Mouse (Mus musculus) testis, adult 2 months (tissue): ENCODE measurements around the gene Kifc1. TPM values are rescaled to one million over a fixed set of nuclear protein-coding genes. Genes with fewer than 3 reads are reported as not detected.

Experiments
- H3K27ac ChIP-seq: fragments of 200-500 bp; 2 replicates; pipeline ENCODE4 v1.5.1; 2012; ENCODE audit warnings: low read depth, low read length; ENCODE audit not compliant: control insufficient read depth, insufficient read depth
- H3K27me3 ChIP-seq: fragments of 200-500 bp; 2 replicates; pipeline ENCODE4 v1.6.1; 2012; ENCODE audit warnings: mild to moderate bottlenecking, low read length, moderate library complexity; ENCODE audit not compliant: control insufficient read depth, insufficient read depth
- H3K36me3 ChIP-seq: fragments of 200-500 bp; 2 replicates; pipeline ENCODE4 v1.6.1; 2012; ENCODE audit warnings: mild to moderate bottlenecking, low read length; ENCODE audit not compliant: control insufficient read depth, insufficient read depth
- H3K4me1 ChIP-seq: fragments of 200-500 bp; 2 replicates; pipeline ENCODE4 v1.6.1; 2012; ENCODE audit warnings: low read length; ENCODE audit not compliant: control insufficient read depth, insufficient read depth
- H3K4me3 ChIP-seq: fragments of 200-500 bp; 2 replicates; pipeline ENCODE4 v1.5.1; 2012; ENCODE audit warnings: low read depth, mild to moderate bottlenecking, low read length, moderate library complexity, mixed read lengths; ENCODE audit not compliant: control insufficient read depth
- CTCF ChIP-seq: fragments of 200-500 bp; IDR thresholded peaks from 2 replicates; pipeline ENCODE4 v1.5.1; 2012; ENCODE audit warnings: low read depth, mild to moderate bottlenecking, inconsistent platforms, low read length, moderate library complexity; ENCODE audit not compliant: control insufficient read depth, insufficient read depth, insufficient replicate concordance
- POLR2A ChIP-seq: fragments of 200-500 bp; IDR thresholded peaks from 2 replicates; pipeline ENCODE4 v1.6.1; 2012; ENCODE audit warnings: low read depth, mild to moderate bottlenecking, inconsistent platforms, low read length, moderate library complexity; ENCODE audit not compliant: control insufficient read depth
- polyA plus RNA-seq: library from polyadenylated mRNA; depleted of rRNA; stranded (reverse); fragments of >200 nt; gene quantifications from 2 replicates; pipeline ENCODE4 v1.2.3, GENCODE M21; 2012

Gene Kifc1
- polyA plus RNA-seq, 1 experiment, result 7.7 TPM

DNA sequence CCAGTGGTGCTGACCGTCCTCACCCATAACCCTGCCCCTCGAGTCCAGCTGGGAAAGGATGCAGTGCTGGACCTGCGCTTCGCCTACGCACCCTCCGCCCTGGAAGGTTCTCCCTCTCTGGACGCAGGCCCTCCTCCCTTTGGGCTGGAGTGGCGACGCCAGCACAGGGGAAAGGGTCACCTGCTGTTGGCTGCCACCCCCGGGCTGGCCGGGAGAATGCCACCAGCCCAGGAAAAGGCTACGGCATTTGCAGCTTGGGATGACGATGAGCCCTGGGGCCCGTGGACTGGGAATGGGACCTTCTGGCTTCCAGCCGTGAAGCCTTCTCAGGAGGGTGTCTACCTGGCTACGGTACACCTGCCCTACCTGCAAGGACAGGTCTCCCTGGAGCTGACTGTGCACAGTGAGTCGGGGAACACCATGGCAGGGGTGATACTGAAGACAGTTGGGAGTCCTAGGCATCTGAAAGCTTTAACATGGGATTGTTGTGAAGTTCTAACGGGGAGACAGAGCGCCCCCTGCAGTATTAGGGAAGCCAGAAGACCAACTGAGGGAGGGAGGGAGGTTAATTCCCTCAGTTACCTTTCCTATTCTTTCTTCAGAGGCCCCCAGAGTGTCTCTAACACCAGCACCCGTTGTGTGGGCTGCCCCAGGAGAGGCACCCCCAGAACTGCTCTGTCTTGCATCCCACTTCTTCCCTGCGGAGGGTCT is 35.1 kb upstream of the Kifc1 start:
- TF ChIP-seq POLR2A (no peak), CTCF (no peak)
- no peak overlapping the region for H3K4me3 ChIP-seq
- no peaks in the 10 kb centered on the region for H3K36me3 ChIP-seq
- H3K27me3 ChIP-seq, result no peaks in the 10 kb centered on the region
- no peak overlapping the region for H3K27ac ChIP-seq
- H3K4me1 ChIP-seq, result peaks cover 6% of the 10 kb centered on the region

DNA sequence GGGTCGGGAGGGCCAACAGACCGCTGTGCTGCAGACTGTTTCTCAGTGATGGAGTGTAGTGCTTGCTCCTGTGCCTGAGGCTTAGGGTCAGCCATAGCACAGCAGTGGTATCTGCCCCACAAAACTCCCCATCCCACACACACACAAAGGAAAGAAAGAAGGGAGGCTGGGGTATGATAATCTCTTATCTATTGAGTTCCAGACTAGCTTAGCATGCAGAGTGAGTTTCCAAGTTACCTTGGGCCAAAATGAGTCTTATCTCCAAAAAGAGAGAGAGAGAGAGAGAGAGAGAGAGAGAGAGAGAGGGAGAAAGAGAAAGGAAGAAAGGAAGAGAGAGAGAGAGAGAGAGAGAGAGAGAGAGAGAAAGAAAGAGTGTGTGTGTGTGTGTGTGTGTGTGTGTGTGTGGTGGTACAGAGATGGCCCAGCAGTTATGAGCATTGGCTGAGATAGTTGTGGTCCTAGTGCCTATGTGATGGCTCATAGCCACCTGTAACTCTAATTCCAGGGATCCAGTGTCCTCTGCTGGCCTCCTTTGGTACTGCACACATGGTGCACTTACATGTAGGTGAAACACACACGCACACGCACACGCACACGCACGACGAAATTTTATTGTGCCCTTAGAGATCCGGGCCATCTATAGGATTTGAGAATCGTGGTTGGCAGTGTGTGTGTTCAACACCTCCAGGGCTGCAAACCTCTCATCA is 34.3 kb upstream of the Kifc1 start:
- no peak overlapping the region for H3K4me3 ChIP-seq
- H3K4me1 ChIP-seq, result peaks cover 7% of the 10 kb centered on the region
- TF ChIP-seq POLR2A (no peak), CTCF (peak; percentile 54; the same call in 1 of the 2 replicates)

DNA sequence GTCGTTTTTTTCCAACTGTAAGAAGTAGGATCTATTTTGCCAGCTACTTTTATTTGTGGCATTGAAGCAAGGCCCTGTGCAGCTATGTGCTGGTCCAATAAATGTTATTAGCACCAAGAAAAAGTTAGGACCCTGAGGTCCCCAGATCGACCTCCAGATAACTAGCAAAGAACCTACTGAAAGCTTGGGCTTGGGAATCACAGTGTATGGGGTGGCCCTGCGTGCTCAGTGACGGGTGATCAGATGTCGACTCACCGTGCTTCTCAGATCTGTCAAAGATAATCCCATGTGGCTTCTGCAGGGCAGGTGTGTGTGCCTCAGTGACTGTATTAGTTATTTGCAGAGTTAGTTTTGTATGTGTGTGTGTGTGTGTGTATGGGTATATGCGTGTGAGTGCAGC is 30.9 kb upstream of the Kifc1 start:
- H3K27me3 ChIP-seq, result no peaks in the 10 kb centered on the region
- H3K4me3 ChIP-seq, result peak overlapping the region; percentile 92
- TF ChIP-seq POLR2A, result no peak
- H3K4me1 ChIP-seq, result peaks cover 38% of the 10 kb centered on the region
- no peak overlapping the region for H3K27ac ChIP-seq
- H3K36me3 ChIP-seq, result no peaks in the 10 kb centered on the region

More for the DNA sequence above, 34.3 kb upstream of the Kifc1 start:
- no peaks in the 10 kb centered on the region for H3K36me3 ChIP-seq
- no peaks in the 10 kb centered on the region for H3K27me3 ChIP-seq
- no peak overlapping the region for H3K27ac ChIP-seq

DNA sequence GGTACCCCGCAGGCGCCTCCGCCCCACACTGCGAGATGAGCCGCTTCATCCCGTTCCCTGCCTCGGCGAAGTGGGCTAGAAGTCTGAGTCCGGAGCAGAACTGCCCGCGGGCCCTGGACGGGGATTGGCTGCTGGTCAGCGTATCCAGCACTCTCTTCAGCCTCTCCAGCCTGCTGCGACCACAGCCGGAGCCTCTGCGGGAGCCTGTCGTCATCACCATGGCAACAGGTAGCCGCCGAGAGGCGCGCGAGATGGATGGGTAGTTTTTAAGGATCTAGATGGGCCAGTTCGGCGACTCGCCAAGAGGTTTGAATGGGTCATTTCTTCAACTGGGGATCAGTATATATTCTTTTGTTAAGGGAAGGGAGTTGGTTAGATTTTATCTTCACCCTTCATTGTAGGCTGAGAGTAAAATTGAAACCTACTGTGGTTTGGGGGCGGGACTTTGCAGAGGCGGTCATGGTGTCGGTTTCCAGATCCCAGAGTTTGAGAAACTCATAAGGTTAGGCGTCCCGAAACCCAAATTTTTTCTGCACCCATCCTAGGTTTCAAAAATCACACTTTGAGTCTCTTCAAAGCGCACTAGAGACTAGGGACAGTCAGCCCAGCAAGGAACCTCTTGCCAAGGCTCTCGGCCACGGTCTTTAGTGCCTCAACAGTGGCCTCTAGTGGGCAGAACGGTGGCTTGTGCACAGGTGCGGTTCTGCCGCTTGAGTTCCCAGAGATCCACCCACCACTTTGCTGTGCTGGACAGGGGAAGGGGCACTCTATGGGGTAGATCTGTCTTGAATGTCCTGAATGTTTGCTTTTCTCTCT is 30.0 kb upstream of the Kifc1 start:
- Histone ChIP-seq H3K4me3 (peak overlapping the region; percentile 92), H3K27me3 (no peaks in the 10 kb centered on the region), H3K4me1 (peaks cover 38% of the 10 kb centered on the region), H3K27ac (peak overlapping the region; percentile 88), H3K36me3 (no peaks in the 10 kb centered on the region)
- peak; percentile 85 for TF ChIP-seq CTCF
- TF ChIP-seq POLR2A, result peak; percentile 44

DNA sequence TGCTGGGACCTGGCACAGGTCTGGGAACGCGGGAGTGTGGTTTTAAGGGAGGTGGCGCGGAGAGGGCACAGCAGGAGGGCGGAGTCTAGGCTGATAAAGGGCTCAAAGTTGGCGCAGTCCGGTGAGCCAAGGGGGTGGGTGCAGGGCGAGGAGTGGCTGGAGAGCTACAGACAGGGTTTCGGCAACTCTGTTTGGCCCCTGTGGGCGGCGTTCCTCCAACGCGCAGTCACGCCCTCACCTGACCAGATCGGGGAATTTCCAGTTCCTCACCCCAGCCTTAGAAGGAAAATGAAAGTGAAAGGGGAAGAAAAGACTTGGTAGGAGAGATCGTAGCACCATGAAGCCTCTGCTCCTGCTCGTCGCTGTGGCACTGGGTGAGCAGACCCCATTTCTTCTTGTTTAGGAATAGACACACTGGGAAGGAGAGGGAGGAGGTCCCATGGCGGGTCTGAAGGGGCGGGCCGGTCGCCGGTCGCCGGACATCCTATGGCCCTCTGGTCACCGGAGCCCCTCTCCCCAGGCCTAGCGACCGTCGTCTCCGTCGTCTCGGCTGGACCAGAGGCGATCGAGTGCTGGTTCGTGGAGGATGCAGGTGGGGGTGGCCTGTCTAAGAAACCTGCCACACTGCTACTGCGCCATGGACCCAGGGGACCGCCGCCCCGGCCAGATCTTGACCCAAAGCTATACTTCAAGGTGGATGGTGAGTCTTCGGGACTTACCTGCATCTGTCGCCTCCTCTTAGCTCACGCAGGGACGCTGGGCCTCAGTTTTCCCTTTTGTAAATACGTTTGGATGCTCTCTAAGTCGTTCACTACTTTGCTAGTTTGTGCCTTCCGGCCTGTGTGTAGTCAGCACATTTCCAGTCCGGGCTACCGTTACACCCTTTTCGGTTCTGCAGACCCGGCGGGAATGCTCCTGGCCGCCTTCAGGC is 29.2 kb upstream of the Kifc1 start:
- Histone ChIP-seq H3K4me1 (peaks cover 43% of the 10 kb centered on the region), H3K4me3 (peak overlapping the region; percentile 92), H3K27ac (peak overlapping the region; percentile 88), H3K27me3 (no peaks in the 10 kb centered on the region), H3K36me3 (peaks cover 2% of the 10 kb centered on the region; the same call in 1 of the 2 replicates)
- peak; percentile 20; the same call in 1 of the 2 replicates for TF ChIP-seq POLR2A
- no peak for TF ChIP-seq CTCF

GRCm38 (mm10) chr17:33918293-33919203 is 28.1 kb upstream of the Kifc1 start:
- H3K36me3 ChIP-seq, result peaks cover 4% of the 10 kb centered on the region; the same call in 1 of the 2 replicates
- peak overlapping the region; percentile 92 for H3K4me3 ChIP-seq
- peaks cover 43% of the 10 kb centered on the region for H3K4me1 ChIP-seq
- H3K27ac ChIP-seq, result peak overlapping the region; percentile 63
- H3K27me3 ChIP-seq, result no peaks in the 10 kb centered on the region
- TF ChIP-seq POLR2A, result no peak; the same call in 1 of the 2 replicates
- no peak for TF ChIP-seq CTCF
